ENCODE assay signal across 8 mouse cellular contexts in the genomic region with DNA sequence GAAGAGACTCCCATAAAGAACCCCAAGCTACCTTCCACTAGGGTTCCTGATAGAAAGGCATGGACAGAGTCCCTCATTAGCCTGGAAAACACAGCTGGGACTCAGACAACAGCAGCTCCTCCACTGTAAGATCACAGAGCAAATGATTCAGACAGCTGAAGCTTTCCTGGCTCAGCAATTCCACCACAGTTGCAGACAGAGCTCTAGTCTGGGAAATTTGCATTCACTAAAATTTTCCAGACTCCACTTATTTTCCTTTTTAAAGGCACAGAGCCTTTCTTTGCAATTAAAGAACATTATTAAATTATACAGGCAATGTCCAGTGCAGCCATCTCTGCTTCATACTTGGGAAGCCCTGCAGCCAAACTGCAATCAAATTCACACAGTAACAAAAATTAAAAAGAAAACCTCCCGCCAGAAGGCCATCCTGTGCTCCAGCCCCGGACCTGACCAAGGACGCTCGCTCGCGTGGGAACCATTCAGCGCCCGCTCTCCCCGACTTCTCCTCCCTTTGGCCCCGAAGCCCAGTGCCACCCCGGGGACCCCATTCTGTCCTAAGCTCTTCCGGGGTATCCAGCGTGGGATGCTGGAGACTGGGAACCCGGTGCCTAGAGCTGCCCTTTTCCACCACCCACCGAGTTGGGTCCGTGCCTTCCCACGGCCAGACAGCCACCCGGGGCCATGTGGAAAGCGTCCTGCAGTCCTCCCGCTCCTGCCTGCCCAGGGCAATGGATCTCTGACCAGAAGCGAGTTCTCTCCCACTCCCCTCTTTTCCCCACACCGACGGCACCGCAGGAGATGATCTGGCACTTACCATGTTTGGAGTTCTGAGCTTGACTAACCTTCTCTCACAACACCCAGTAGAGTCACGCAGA. TPM values are rescaled to one million over a fixed set of nuclear protein-coding genes. Genes with fewer than 3 reads are reported as not detected.
A peak's percentile ranks its signal among the peaks of the same experiment; 100 is the strongest.
DNase-seq lines count a peak whose midpoint lies in the region; ATAC-seq and TF ChIP-seq lines count a peak whose summit lies in the region.
"Not testable (repeated sequence)": the region's sequence is repeated elsewhere in the genome, so short reads cannot be mapped to it uniquely, and the experiment has no call there.

No protein-coding gene starts in this region.

- TF ChIP-seq EP300 in lung, postnatal 0 days (IDR thresholded peaks at IDR 0.05), result not testable (repeated sequence)

- peak overlapping the region; percentile 76 for H3K4me3 ChIP-seq in bone marrow macrophage, adult 2 months (ENCODE audit: insufficient read depth, low read length)
- H3K4me3 ChIP-seq in embryonic facial prominence, embryonic 12.5 days, result peak overlapping the region; percentile 49
- H3K4me3 ChIP-seq in hindbrain, postnatal 0 days (ENCODE audit: low read length), result peak overlapping the region; percentile 39
- peak overlapping the region; percentile 35 for H3K4me3 ChIP-seq in lung, postnatal 0 days (ENCODE audit: low read depth, low read length)
- peak overlapping the region; percentile 65 for H3K4me3 ChIP-seq in olfactory bulb, adult 2 months (ENCODE audit: insufficient read depth, low read depth, low read length)

- TF ChIP-seq POLR2A in bone marrow macrophage, adult 2 months (IDR thresholded peaks at IDR 0.05; ENCODE audit: borderline replicate concordance, low read depth, low read length); olfactory bulb, adult 2 months (IDR thresholded peaks at IDR 0.05; ENCODE audit: insufficient read depth, low read depth, low read length): not testable (repeated sequence)

- DNase-seq in heart, adult 18-20 months, result peak; percentile 45 to 66
- DNase-seq in hindbrain, postnatal 0 days (ENCODE audit: low spot score), result peak; percentile 2
- DNase-seq in left cerebral cortex, adult 18-20 months (ENCODE audit: low spot score in 2 of 2), result peak; percentile 10 to 22
- not testable (repeated sequence) for DNase-seq in lung, postnatal 0 days (ENCODE audit: low spot score)
- DNase-seq in urinary bladder, postnatal 36 days (ENCODE audit: low spot score in 2 of 2), result peak; percentile 4 to 13

- not testable (repeated sequence) for TF ChIP-seq CTCF in bone marrow macrophage, adult 2 months (IDR thresholded peaks at IDR 0.05; ENCODE audit: low read depth, low read length); hindbrain, postnatal 0 days (IDR thresholded peaks at IDR 0.05; ENCODE audit: low read depth); lung, postnatal 0 days (IDR thresholded peaks at IDR 0.05); olfactory bulb, adult 2 months (IDR thresholded peaks at IDR 0.05; ENCODE audit: insufficient read depth, low read depth, low read length)

- not testable (repeated sequence) for ATAC-seq in embryonic facial prominence, embryonic 12.5 days (ENCODE audit: insufficient number of reproducible peaks, insufficient read depth, low FRiP score, low TSS enrichment); hindbrain, postnatal 0 days; lung, postnatal 0 days

- 5% methylated on average over 25 of the region's 25 CpGs for WGBS in embryonic facial prominence, embryonic 12.5 days
- 3% methylated on average over 24 of the region's 25 CpGs for WGBS in hindbrain, postnatal 0 days
- 2% methylated on average over 20 of the region's 25 CpGs for WGBS in lung, postnatal 0 days
- 5% methylated on average over 25 of the region's 25 CpGs for WGBS in olfactory bulb, adult 2 months

- H3K36me3 ChIP-seq in embryonic facial prominence, embryonic 12.5 days; hindbrain, postnatal 0 days (ENCODE audit: insufficient read depth, low read length); lung, postnatal 0 days (ENCODE audit: insufficient read depth, low read length): not testable (repeated sequence)

- H3K27ac ChIP-seq in bone marrow macrophage, adult 2 months (ENCODE audit: insufficient read depth, low read depth, low read length); embryonic facial prominence, embryonic 12.5 days; hindbrain, postnatal 0 days; lung, postnatal 0 days (ENCODE audit: low read length); olfactory bulb, adult 2 months (ENCODE audit: insufficient read depth, low read depth, low read length): not testable (repeated sequence)

- not testable (repeated sequence) for H3K9me3 ChIP-seq in embryonic facial prominence, embryonic 12.5 days; hindbrain, postnatal 0 days (ENCODE audit: low read length); lung, postnatal 0 days (ENCODE audit: low read length)

- not testable (repeated sequence) for H3K4me1 ChIP-seq in bone marrow macrophage, adult 2 months (ENCODE audit: control insufficient read depth, insufficient read depth, low read length); embryonic facial prominence, embryonic 12.5 days; hindbrain, postnatal 0 days (ENCODE audit: insufficient read depth, low read length); lung, postnatal 0 days (ENCODE audit: insufficient read depth, low read depth, low read length); olfactory bulb, adult 2 months (ENCODE audit: control insufficient read depth, insufficient read depth, low read length)

- peak overlapping the region; percentile 42; the same call in 1 of the 2 replicates for H3K9ac ChIP-seq in embryonic facial prominence, embryonic 12.5 days
- not testable (repeated sequence) for H3K9ac ChIP-seq in hindbrain, postnatal 0 days (replicated peaks; ENCODE audit: low read length); lung, postnatal 0 days (replicated peaks; ENCODE audit: low read depth)

- not testable (repeated sequence) for H3K27me3 ChIP-seq in embryonic facial prominence, embryonic 12.5 days; hindbrain, postnatal 0 days (ENCODE audit: insufficient read depth, low read length); lung, postnatal 0 days (replicated peaks; ENCODE audit: insufficient read depth, low read length)

- H3K4me2 ChIP-seq in embryonic facial prominence, embryonic 12.5 days (replicated peaks), result peak overlapping the region; percentile 37; the same call in 1 of the 2 replicates
- peak overlapping the region; percentile 39; the same call in 1 of the 2 replicates for H3K4me2 ChIP-seq in hindbrain, postnatal 0 days (ENCODE audit: low read depth, low read length)
- peak overlapping the region; percentile 41 for H3K4me2 ChIP-seq in lung, postnatal 0 days (replicated peaks; ENCODE audit: low read depth, low read length)

RNA-seq across cellular contexts. Expression of a gene that starts 0.5 kb away (rescaled TPM):
- polyA plus RNA-seq in bone marrow macrophage, adult 2 months (2012; ENCODE audit: insufficient read depth, insufficient read length, missing spikeins), result 9.1 and 24.8 TPM in 2 replicates
- 6.0 and 6.7 TPM in 2 replicates for polyA plus RNA-seq in embryonic facial prominence, embryonic 12.5 days (2016; fragmentation: Nextera tagmentation; extraction: Ambion mirVana)
- 1 to 10 TPM; 8.1 to 9.6 TPM for total RNA-seq in heart, adult 18-20 months (2021)
- total RNA-seq in hindbrain, postnatal 0 days (2014; rRNA removed), result 8.9 and 10.5 TPM in 2 replicates
- 4.3 and 5.6 TPM in 2 replicates for polyA plus RNA-seq in hindbrain, postnatal 0 days (2015; fragmentation: Nextera tagmentation; extraction: Ambion mirVana)
- 10 to 100 TPM; 19.0 to 20.1 TPM for total RNA-seq in left cerebral cortex, adult 18-20 months (2021)
- 4.1 TPM in 2 replicates for polyA plus RNA-seq in lung, postnatal 0 days (2015; fragmentation: Nextera tagmentation; extraction: Ambion mirVana)
- polyA plus RNA-seq in olfactory bulb, adult 2 months (2012; ENCODE audit: insufficient read depth, insufficient read length, low replicate concordance, missing spikeins), result not detected in 2 replicates

RNA-seq across cellular contexts. Expression of a gene that starts 34.3 kb away (rescaled TPM):
- polyA plus RNA-seq in bone marrow macrophage, adult 2 months (2012; ENCODE audit: insufficient read depth, insufficient read length, missing spikeins), result 0.43 and 0.74 TPM in 2 replicates
- polyA plus RNA-seq in embryonic facial prominence, embryonic 12.5 days (2016; fragmentation: Nextera tagmentation; extraction: Ambion mirVana), result 1.7 and 1.8 TPM in 2 replicates
- under 1 TPM; 0.25 to 0.44 TPM for total RNA-seq in heart, adult 18-20 months (2021)
- total RNA-seq in hindbrain, postnatal 0 days (2014; rRNA removed), result 0.14 and 0.63 TPM in 2 replicates
- 0.46 and 0.50 TPM in 2 replicates for polyA plus RNA-seq in hindbrain, postnatal 0 days (2015; fragmentation: Nextera tagmentation; extraction: Ambion mirVana)
- total RNA-seq in left cerebral cortex, adult 18-20 months (2021), result 1 to 10 TPM; 5.4 to 5.6 TPM
- polyA plus RNA-seq in lung, postnatal 0 days (2015; fragmentation: Nextera tagmentation; extraction: Ambion mirVana), result 0.31 and 0.47 TPM in 2 replicates
- polyA plus RNA-seq in olfactory bulb, adult 2 months (2012; ENCODE audit: insufficient read depth, insufficient read length, low replicate concordance, missing spikeins), result not detected in 2 replicates
